Mouse (Mus musculus): ENCODE measurements around the gene Ptch2.

DNA sequence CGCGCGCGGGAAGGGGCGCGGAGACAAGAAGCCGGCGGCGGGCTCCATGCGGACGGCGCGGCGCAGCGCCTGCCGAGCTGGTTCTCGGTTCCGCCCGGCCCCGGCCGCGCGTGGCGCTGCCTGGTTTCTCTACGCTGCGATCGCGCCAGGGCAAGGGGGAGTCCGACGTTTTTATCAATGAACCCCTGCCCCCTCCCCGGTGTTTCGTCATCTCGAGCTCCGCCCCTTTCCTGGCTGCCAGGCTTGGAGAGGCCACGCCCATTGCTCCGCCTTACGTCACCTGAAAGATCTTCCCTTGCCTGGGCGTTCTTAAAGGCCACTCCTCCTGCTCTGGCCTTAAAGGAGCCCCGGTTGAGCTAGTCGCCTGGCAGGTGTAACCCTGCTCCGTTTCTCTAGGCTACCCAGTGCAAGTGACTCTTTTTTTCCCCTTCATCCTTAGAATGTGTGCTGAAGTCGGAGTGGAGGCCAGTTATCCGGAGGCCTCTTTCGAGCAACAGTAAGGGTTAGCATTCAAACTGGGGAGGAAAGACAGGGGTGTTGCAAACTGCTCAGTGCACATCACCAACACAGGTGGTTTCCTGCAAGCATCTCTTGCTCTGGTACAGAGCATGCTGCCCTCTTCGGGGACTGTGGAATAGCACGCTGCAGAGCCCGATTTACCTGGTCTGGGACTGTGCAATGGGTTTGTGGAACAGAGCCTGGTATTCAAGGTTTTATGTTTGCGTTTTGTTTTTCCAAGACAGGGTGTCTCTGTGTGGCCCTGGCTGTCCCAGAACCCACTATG lies 38.1 kb downstream of the Ptch2 start, which contains the start of gene Plk3:
- TF ChIP-seq CTCF (IDR thresholded peaks at IDR 0.05; ENCODE audit: low read depth) = no peak
- no peak for TF ChIP-seq EP300 (IDR thresholded peaks at IDR 0.05; ENCODE audit: low read depth)

Data from liver, embryonic 14.5 days (tissue).